Mouse (Mus musculus): ENCODE measurements around the gene Cpt1b.

DNA sequence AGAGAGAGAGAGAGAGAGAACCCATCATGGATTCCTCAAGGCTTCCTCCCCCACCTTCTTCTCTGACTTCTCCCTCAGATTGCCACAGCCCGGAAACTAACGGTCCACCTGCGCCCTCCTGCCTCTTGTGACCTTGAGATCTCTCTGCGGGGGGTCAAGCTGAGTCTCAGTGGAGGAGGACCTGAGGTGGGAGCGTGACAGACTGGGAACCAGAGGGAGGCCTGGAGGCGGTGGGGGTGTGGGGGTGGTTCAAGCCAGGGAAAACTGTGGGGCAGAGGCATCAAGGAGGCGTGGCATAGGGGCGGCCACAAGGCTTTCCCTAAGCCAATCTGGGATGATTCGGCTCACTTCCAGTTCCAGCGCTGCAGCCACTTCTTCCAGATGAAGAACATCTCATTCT, 34.6 kb upstream of the Cpt1b start:
- TF ChIP-seq CTCF (IDR thresholded peaks at IDR 0.05; ENCODE audit: low read depth, low read length) (no peak), TAL1 (conservative IDR thresholded peaks at IDR 0.05; ENCODE audit: low read depth, low read length) (no peak), GATA1 (IDR thresholded peaks at IDR 0.05; ENCODE audit: borderline replicate concordance, low read length) (no peak), POLR2AphosphoS5 (IDR thresholded peaks at IDR 0.05; ENCODE audit: insufficient replicate concordance, low read depth, low read length) (no peak)
